Mouse (Mus musculus): ENCODE data around the gene Tnfsf13.

Tnfsf13 gene

GRCm38 (mm10) chr11:69680136-69680855 is 5.3 kb downstream of the Tnfsf13 start:
- no peak for DNase-seq

- DNase-seq, result no peak
These were observed 6.4 kb downstream of the Tnfsf13 start for GRCm38 (mm10) chr11:69679144-69679543.

- DNase-seq, result peak; percentile 100
These were observed 13.3 kb downstream of the Tnfsf13 start, which contains the start of gene Eif4a1 for GRCm38 (mm10) chr11:69672211-69672706. Gene Eif4a1, minus strand, starts transcription at chr11:69672423.

GRCm38 (mm10) chr11:69671726-69672124 is 13.9 kb downstream of the Tnfsf13 start:
- DNase-seq, result no peak

GRCm38 (mm10) chr11:69670786-69671725 is 14.5 kb downstream of the Tnfsf13 start:
- DNase-seq, result peak; percentile 94

- DNase-seq, result no peak
These were observed 18.9 kb downstream of the Tnfsf13 start for GRCm38 (mm10) chr11:69666665-69667005.

- no peak for DNase-seq
These were observed 19.5 kb downstream of the Tnfsf13 start, which contains the start of gene Cd68 for GRCm38 (mm10) chr11:69665961-69666664. Gene Cd68, minus strand, starts transcription at chr11:69666153.

GRCm38 (mm10) chr11:69665457-69665960 is 20.1 kb downstream of the Tnfsf13 start:
- DNase-seq, result no peak

- no peak for DNase-seq
These were observed 20.7 kb downstream of the Tnfsf13 start for GRCm38 (mm10) chr11:69664841-69665240.

GRCm38 (mm10) chr11:69663795-69664194 is 21.8 kb downstream of the Tnfsf13 start:
- no peak for DNase-seq

- no peak for DNase-seq
These were observed 22.5 kb downstream of the Tnfsf13 start for GRCm38 (mm10) chr11:69662967-69663671.

GRCm38 (mm10) chr11:69662213-69662966 is 23.2 kb downstream of the Tnfsf13 start, which contains the start of gene Mpdu1:
Gene Mpdu1, minus strand, starts transcription at chr11:69662642.
- peak; percentile 94 for DNase-seq

- no peak for DNase-seq
These were observed 24.2 kb downstream of the Tnfsf13 start for GRCm38 (mm10) chr11:69661221-69661881.

- DNase-seq, result no peak
These were observed 28.1 kb downstream of the Tnfsf13 start for GRCm38 (mm10) chr11:69657462-69657881.

GRCm38 (mm10) chr11:69656617-69657461 is 28.7 kb downstream of the Tnfsf13 start:
- no peak for DNase-seq

GRCm38 (mm10) chr11:69656065-69656455 is 29.5 kb downstream of the Tnfsf13 start:
- no peak for DNase-seq

GRCm38 (mm10) chr11:69655264-69656064 is 30.1 kb downstream of the Tnfsf13 start, which contains the start of gene Sox15:
Gene Sox15, plus strand, starts transcription at chr11:69655314.
- DNase-seq, result peak; percentile 72

- DNase-seq, result no peak
These were observed 30.8 kb downstream of the Tnfsf13 start for GRCm38 (mm10) chr11:69654760-69655159.

GRCm38 (mm10) chr11:69653399-69653798 is 32.2 kb downstream of the Tnfsf13 start:
- DNase-seq, result no peak
